Mouse (Mus musculus): Measurements from ENCODE around the gene Spg21. TPM values are rescaled to one million over a fixed set of nuclear protein-coding genes. Genes with fewer than 3 reads are reported as not detected.
A peak's percentile ranks its signal among the peaks of the same experiment; 100 is the strongest.

Spg21 gene
- 10 to 100 TPM; 27.4 to 30.8 TPM for total RNA-seq (2021)

GRCm38 (mm10) chr9:65460732-65461442 lies at the start of gene Spg21:
TSS of gene Spg21 (plus strand) at chr9:65460947.
- intact Hi-C loops (cut with DNase I), result loop anchor here (5.0 kb wide), 1 partner anchor 121 kb away; the partner anchor contains the start of gene Plekho2
- peak; percentile 94 for DNase-seq (ENCODE audit: low spot score in 2 of 2)

- intact Hi-C loops (cut with DNase I), result no loop called here
- no peak for DNase-seq (ENCODE audit: low spot score in 2 of 2)
These were observed 49.4 kb upstream of the Spg21 start for GRCm38 (mm10) chr9:65411326-65411725.

GRCm38 (mm10) chr9:65417738-65418137 lies 43.0 kb upstream of the Spg21 start:
- intact Hi-C loops (cut with DNase I), result no loop called here
- DNase-seq (ENCODE audit: low spot score in 2 of 2), result no peak

GRCm38 (mm10) chr9:65419633-65420032 lies 41.1 kb upstream of the Spg21 start:
- intact Hi-C loops (cut with DNase I), result no loop called here
- DNase-seq (ENCODE audit: low spot score in 2 of 2), result no peak

- no peak for DNase-seq (ENCODE audit: low spot score in 2 of 2)
- intact Hi-C loops (cut with DNase I), result no loop called here
These were observed 37.8 kb upstream of the Spg21 start, which contains the start of gene Slc51b for GRCm38 (mm10) chr9:65422760-65423501. TSS of gene Slc51b (minus strand) at chr9:65422955.

- no peak for DNase-seq (ENCODE audit: low spot score in 2 of 2)
- intact Hi-C loops (cut with DNase I), result no loop called here
These were observed 36.4 kb upstream of the Spg21 start for GRCm38 (mm10) chr9:65424393-65424792.

GRCm38 (mm10) chr9:65427511-65427910 lies 33.2 kb upstream of the Spg21 start:
- no peak for DNase-seq (ENCODE audit: low spot score in 2 of 2)
- intact Hi-C loops (cut with DNase I), result no loop called here

- intact Hi-C loops (cut with DNase I), result no loop called here
These were observed 32.7 kb upstream of the Spg21 start for GRCm38 (mm10) chr9:65428003-65428402.

GRCm38 (mm10) chr9:65430401-65430800 lies 30.3 kb upstream of the Spg21 start:
- intact Hi-C loops (cut with DNase I), result loop anchor here (5.0 kb wide), 1 partner anchor 58 kb away; no protein-coding TSS in a partner anchor
- no peak for DNase-seq (ENCODE audit: low spot score in 2 of 2)

More at GRCm38 (mm10) chr9:65428003-65428402, 32.7 kb upstream of the Spg21 start:
- no peak for DNase-seq (ENCODE audit: low spot score in 2 of 2)

- intact Hi-C loops (cut with DNase I), result loop anchor here (5.0 kb wide), 1 partner anchor 59 kb away; no protein-coding TSS in a partner anchor
- DNase-seq (ENCODE audit: low spot score in 2 of 2), result no peak
These were observed 29.8 kb upstream of the Spg21 start for GRCm38 (mm10) chr9:65430921-65431320.

GRCm38 (mm10) chr9:65432236-65432635 lies 28.5 kb upstream of the Spg21 start:
- DNase-seq (ENCODE audit: low spot score in 2 of 2), result peak; percentile 78 to 85

GRCm38 (mm10) chr9:65434140-65434539 lies 26.6 kb upstream of the Spg21 start:
- DNase-seq (ENCODE audit: low spot score in 2 of 2), result no peak
- intact Hi-C loops (cut with DNase I), result loop anchor here (5.0 kb wide), 1 partner anchor 62 kb away; no protein-coding TSS in a partner anchor

More at GRCm38 (mm10) chr9:65432236-65432635, 28.5 kb upstream of the Spg21 start:
- intact Hi-C loops (cut with DNase I), result loop anchor here (1.0 to 5.0 kb wide), 2 partner anchors 39 to 60 kb away; no protein-coding TSS in a partner anchor

- DNase-seq (ENCODE audit: low spot score in 2 of 2), result no peak
- intact Hi-C loops (cut with DNase I), result no loop called here
These were observed 25.5 kb upstream of the Spg21 start for GRCm38 (mm10) chr9:65435211-65435610.

- intact Hi-C loops (cut with DNase I), result no loop called here
- peak; percentile 87 to 89 for DNase-seq (ENCODE audit: low spot score in 2 of 2)
These were observed 25.0 kb upstream of the Spg21 start, which contains the start of gene Mtfmt for GRCm38 (mm10) chr9:65435671-65436301. TSS of gene Mtfmt (plus strand) at chr9:65435782.

- no peak for DNase-seq (ENCODE audit: low spot score in 2 of 2)
- intact Hi-C loops (cut with DNase I), result no loop called here
These were observed 16.1 kb upstream of the Spg21 start for GRCm38 (mm10) chr9:65444692-65445091.

- DNase-seq (ENCODE audit: low spot score in 2 of 2), result no peak
- intact Hi-C loops (cut with DNase I), result no loop called here
These were observed 12.8 kb upstream of the Spg21 start for GRCm38 (mm10) chr9:65447951-65448350.

- intact Hi-C loops (cut with DNase I), result no loop called here
These were observed 1.8 kb upstream of the Spg21 start for GRCm38 (mm10) chr9:65458975-65459374.

GRCm38 (mm10) chr9:65460198-65460597 lies 549 bp upstream of the Spg21 start:
- no peak for DNase-seq (ENCODE audit: low spot score in 2 of 2)
- intact Hi-C loops (cut with DNase I), result loop anchor here (5.0 kb wide), 1 partner anchor 122 kb away; the partner anchor contains the start of gene Plekho2

More at GRCm38 (mm10) chr9:65458975-65459374, 1.8 kb upstream of the Spg21 start:
- no peak for DNase-seq (ENCODE audit: low spot score in 2 of 2)

- intact Hi-C loops (cut with DNase I), result loop anchor here (5.0 kb wide), 1 partner anchor 120 kb away; the partner anchor contains the start of gene Plekho2
- DNase-seq (ENCODE audit: low spot score in 2 of 2), result no peak
These were observed 1.8 kb downstream of the Spg21 start for GRCm38 (mm10) chr9:65462544-65462943.

GRCm38 (mm10) chr9:65464161-65464560 lies 3.4 kb downstream of the Spg21 start:
- no peak for DNase-seq (ENCODE audit: low spot score in 2 of 2)

More at GRCm38 (mm10) chr9:65464161-65464560, 3.4 kb downstream of the Spg21 start:
- intact Hi-C loops (cut with DNase I), result loop anchor here (5.0 kb wide), 1 partner anchor 118 kb away; the partner anchor contains the start of gene Plekho2
